Mouse (Mus musculus) forebrain, embryonic 15.5 days (tissue): ENCODE results near the gene Fen1. TPM values are rescaled to one million over a fixed set of nuclear protein-coding genes. Genes with fewer than 3 reads are reported as not detected.

Experiments
- ATAC-seq: fragments of 200-750 bp; cut with Nextera tagmentation; replicated peaks from 2 replicates; pipeline ENCODE4 v1.8.0; 2017; ENCODE audit warnings: mild to moderate bottlenecking, moderate TSS enrichment, moderate library complexity
- H3K27ac ChIP-seq: fragments of 300-500 bp; sonication (generic); replicated peaks from 2 replicates; pipeline ENCODE4 v1.5.1; 2015; ENCODE audit warnings: mild to moderate bottlenecking, inconsistent platforms
- H3K27me3 ChIP-seq: fragments of 300-500 bp; sonication (generic); 2 replicates; pipeline ENCODE4 v1.6.1; 2015; ENCODE audit warnings: inconsistent platforms
- H3K36me3 ChIP-seq: fragments of 300-500 bp; sonication (generic); 2 replicates; pipeline ENCODE4 v1.6.1; 2015; ENCODE audit warnings: mild to moderate bottlenecking, inconsistent platforms
- H3K4me1 ChIP-seq: fragments of 300-500 bp; sonication (generic); 2 replicates; pipeline ENCODE4 v1.6.1; 2015; ENCODE audit warnings: inconsistent platforms
- H3K4me2 ChIP-seq: fragments of 300-500 bp; sonication (generic); replicated peaks from 2 replicates; pipeline ENCODE4 v1.6.1; 2015; ENCODE audit warnings: mild to moderate bottlenecking, inconsistent platforms
- H3K4me3 ChIP-seq: fragments of 300-500 bp; sonication (generic); 2 replicates; pipeline ENCODE4 v1.5.1; 2015; ENCODE audit warnings: mild to moderate bottlenecking, inconsistent platforms
- H3K9ac ChIP-seq: fragments of 300-500 bp; sonication (generic); replicated peaks from 2 replicates; pipeline ENCODE4 v1.6.1; 2015; ENCODE audit warnings: mild to moderate bottlenecking, inconsistent platforms
- H3K9me3 ChIP-seq: fragments of 300-500 bp; sonication (generic); 2 replicates; pipeline ENCODE4 v1.6.1; 2016; ENCODE audit warnings: inconsistent platforms
- WGBS: fragments of 180-500 bp; shearing (Covaris S2); methylation state at CpG from one replicate; pipeline ENCODE4 v1.1.7; 2015; ENCODE audit warnings: mixed read lengths; 5-methylcytosine and 5-hydroxymethylcytosine counted together
- polyA plus RNA-seq: library from polyadenylated mRNA; unstranded; fragments of >200 nt; fragmentation: Nextera tagmentation; extraction: Ambion mirVana; gene quantifications from 2 replicates; pipeline ENCODE4 v1.2.1, GENCODE M21; 2015

Gene Fen1
- polyA plus RNA-seq, 1 experiment from 2014 or later, result 54.7 TPM

GRCm38 (mm10) chr19:10188281-10188811, 15.6 kb downstream of the Fen1 start:
- peak overlapping the region; percentile 70 for H3K27ac ChIP-seq
- 43% methylated on average over 10 of the region's 10 CpGs for WGBS
- H3K4me3 ChIP-seq, result no peak overlapping the region

GRCm38 (mm10) chr19:10186569-10186968, 17.4 kb downstream of the Fen1 start:
- no peak overlapping the region for H3K9ac ChIP-seq

More at GRCm38 (mm10) chr19:10188281-10188811, 15.6 kb downstream of the Fen1 start:
- no peak overlapping the region for H3K4me2 ChIP-seq
- peaks cover 48% of the 10 kb centered on the region for H3K4me1 ChIP-seq
- peak; percentile 71 for ATAC-seq
- H3K27me3 ChIP-seq, result no peaks in the 10 kb centered on the region
- no peaks in the 10 kb centered on the region for H3K9me3 ChIP-seq
- no peak overlapping the region for H3K9ac ChIP-seq
- H3K36me3 ChIP-seq, result peaks cover 70% of the 10 kb centered on the region

GRCm38 (mm10) chr19:10185876-10186275, 18.1 kb downstream of the Fen1 start:
- H3K4me3 ChIP-seq, result 0 out of 2 replicates have a peak overlapping the region, but pooled peaks have one; percentile 5
- 0 out of 2 replicates have a peak overlapping the region, but pooled peaks have one; percentile 29 for H3K27ac ChIP-seq
- peaks cover 53% of the 10 kb centered on the region for H3K4me1 ChIP-seq
- H3K9me3 ChIP-seq, result no peaks in the 10 kb centered on the region
- 81% methylated on average over 3 of the region's 3 CpGs for WGBS
- peaks cover 50% of the 10 kb centered on the region for H3K36me3 ChIP-seq
- H3K9ac ChIP-seq, result no peak overlapping the region
- no peak overlapping the region for H3K4me2 ChIP-seq
- no peak for ATAC-seq
- H3K27me3 ChIP-seq, result no peaks in the 10 kb centered on the region

More at GRCm38 (mm10) chr19:10186569-10186968, 17.4 kb downstream of the Fen1 start:
- H3K9me3 ChIP-seq, result no peaks in the 10 kb centered on the region
- 92% methylated on average over 8 of the region's 8 CpGs for WGBS
- H3K36me3 ChIP-seq, result peaks cover 53% of the 10 kb centered on the region
- H3K4me3 ChIP-seq, result no peak overlapping the region
- no peak overlapping the region for H3K27ac ChIP-seq
- no peak for ATAC-seq
- H3K4me1 ChIP-seq, result peaks cover 53% of the 10 kb centered on the region
- no peaks in the 10 kb centered on the region for H3K27me3 ChIP-seq
- H3K4me2 ChIP-seq, result no peak overlapping the region

- Histone ChIP-seq H3K36me3 (peaks cover 32% of the 10 kb centered on the region), H3K27me3 (no peaks in the 10 kb centered on the region), H3K9ac (peak overlapping the region; percentile 95), H3K4me1 (peaks cover 53% of the 10 kb centered on the region), H3K4me3 (peak overlapping the region; percentile 70), H3K4me2 (peak overlapping the region; percentile 79), H3K27ac (peak overlapping the region; percentile 94), H3K9me3 (no peaks in the 10 kb centered on the region)
- 2% methylated on average over 12 of the region's 12 CpGs for WGBS
- 0 out of 2 replicates have a peak, but pooled peaks have one; percentile 7 for ATAC-seq
Observed at GRCm38 (mm10) chr19:10184096-10184495, 19.9 kb downstream of the Fen1 start.

GRCm38 (mm10) chr19:10183299-10183983, 20.5 kb downstream of the Fen1 start:
- no peaks in the 10 kb centered on the region for H3K27me3 ChIP-seq
- peaks cover 30% of the 10 kb centered on the region for H3K36me3 ChIP-seq
- WGBS, result 0% methylated on average over 35 of the region's 35 CpGs
- peaks cover 53% of the 10 kb centered on the region for H3K4me1 ChIP-seq
- peak overlapping the region; percentile 79 for H3K4me2 ChIP-seq
- peak; percentile 73 for ATAC-seq
- H3K9me3 ChIP-seq, result no peaks in the 10 kb centered on the region
- H3K9ac ChIP-seq, result peak overlapping the region; percentile 95
- H3K27ac ChIP-seq, result peak overlapping the region; percentile 94
- peak overlapping the region; percentile 70 for H3K4me3 ChIP-seq

GRCm38 (mm10) chr19:10182670-10183298, 21.2 kb downstream of the Fen1 start, which contains the start of gene Fads1:
Fads1 (plus strand) TSS chr19:10182888.
- H3K9ac ChIP-seq, result peak within 1 kb of the TSS; percentile 95
- no peaks in the 10 kb centered on the region for H3K9me3 ChIP-seq
- H3K27ac ChIP-seq, result peak within 1 kb of the TSS; percentile 94
- peak within 1 kb of the TSS; percentile 70 for H3K4me3 ChIP-seq
- peak; percentile 97 for ATAC-seq
- WGBS, result under 1% methylated on average over 70 of the region's 70 CpGs
- H3K4me1 ChIP-seq, result peaks cover 46% of the 10 kb centered on the region
- H3K4me2 ChIP-seq, result peak within 1 kb of the TSS; percentile 79
- H3K36me3 ChIP-seq, result peaks cover 23% of the 10 kb centered on the region
- no peaks in the 10 kb centered on the region for H3K27me3 ChIP-seq

GRCm38 (mm10) chr19:10182142-10182541, 21.8 kb downstream of the Fen1 start:
- 34% methylated on average over 7 of the region's 7 CpGs for WGBS

GRCm38 (mm10) chr19:10181225-10181624, 22.7 kb downstream of the Fen1 start:
- 87% methylated on average over 7 of the region's 7 CpGs for WGBS
- Histone ChIP-seq H3K27ac (no peak overlapping the region), H3K4me2 (no peak overlapping the region), H3K4me1 (peaks cover 31% of the 10 kb centered on the region), H3K9me3 (no peaks in the 10 kb centered on the region), H3K27me3 (no peaks in the 10 kb centered on the region), H3K9ac (no peak overlapping the region), H3K36me3 (peaks cover 8% of the 10 kb centered on the region), H3K4me3 (no peak overlapping the region)
- no peak for ATAC-seq

More at GRCm38 (mm10) chr19:10182142-10182541, 21.8 kb downstream of the Fen1 start:
- H3K27ac ChIP-seq, result peak overlapping the region; percentile 94
- 0 out of 2 replicates have a peak, but pooled peaks have one; percentile 0 for ATAC-seq
- peaks cover 17% of the 10 kb centered on the region for H3K36me3 ChIP-seq
- no peaks in the 10 kb centered on the region for H3K27me3 ChIP-seq
- peak overlapping the region; percentile 26 for H3K9ac ChIP-seq
- peak overlapping the region; percentile 79 for H3K4me2 ChIP-seq
- no peaks in the 10 kb centered on the region for H3K9me3 ChIP-seq
- peaks cover 40% of the 10 kb centered on the region for H3K4me1 ChIP-seq
- H3K4me3 ChIP-seq, result peak overlapping the region; percentile 70

- H3K9me3 ChIP-seq, result no peaks in the 10 kb centered on the region
- ATAC-seq, result no peak
- H3K4me1 ChIP-seq, result no peaks in the 10 kb centered on the region
- no peak overlapping the region for H3K27ac ChIP-seq
- no peaks in the 10 kb centered on the region for H3K27me3 ChIP-seq
- H3K4me3 ChIP-seq, result no peak overlapping the region
- H3K4me2 ChIP-seq, result no peak overlapping the region
- no peaks in the 10 kb centered on the region for H3K36me3 ChIP-seq
- 78% methylated on average over 7 of the region's 7 CpGs for WGBS
- H3K9ac ChIP-seq, result no peak overlapping the region
Observed at GRCm38 (mm10) chr19:10176941-10177372, 27.0 kb downstream of the Fen1 start.

- Histone ChIP-seq H3K27me3 (no peaks in the 10 kb centered on the region), H3K4me1 (no peaks in the 10 kb centered on the region), H3K9me3 (no peaks in the 10 kb centered on the region), H3K9ac (no peak overlapping the region), H3K4me3 (no peak overlapping the region), H3K36me3 (no peaks in the 10 kb centered on the region), H3K4me2 (no peak overlapping the region), H3K27ac (no peak overlapping the region)
- 61% methylated on average over 1 of the region's 1 CpGs for WGBS
- ATAC-seq, result no peak
Observed at GRCm38 (mm10) chr19:10176477-10176876, 27.5 kb downstream of the Fen1 start.

- H3K4me2 ChIP-seq, result no peak overlapping the region
- WGBS, result 79% methylated on average over 4 of the region's 4 CpGs
Observed at GRCm38 (mm10) chr19:10174956-10175355, 29.0 kb downstream of the Fen1 start.

More at GRCm38 (mm10) chr19:10174956-10175355, 29.0 kb downstream of the Fen1 start:
- Histone ChIP-seq H3K9ac (no peak overlapping the region), H3K4me1 (no peaks in the 10 kb centered on the region), H3K9me3 (no peaks in the 10 kb centered on the region), H3K4me3 (no peak overlapping the region), H3K27me3 (no peaks in the 10 kb centered on the region), H3K27ac (no peak overlapping the region), H3K36me3 (no peaks in the 10 kb centered on the region)
- ATAC-seq, result no peak
